Mouse (Mus musculus): ENCODE measurements at regions not wholly inside any gene's neighbourhood (a gene's known extent, or its start where the extent isn't known, plus 50 kb on each side); places are given as distances from the start of the nearest gene placed in this dataset.

GRCm38 (mm10) chr10:26434586-26434985 is 58.8 kb upstream of the L3mbtl3 start:
- no peaks in the 10 kb centered on the region for H3K27me3 ChIP-seq (ENCODE audit: insufficient read depth, low read length)
- ATAC-seq (ENCODE audit: insufficient read depth) (no peak), DNase-seq (no peak)
- no peaks in the 10 kb centered on the region for H3K36me3 ChIP-seq (ENCODE audit: insufficient read depth)
- no peak overlapping the region for H3K27ac ChIP-seq (ENCODE audit: low read depth)
- H3K4me1 ChIP-seq (ENCODE audit: insufficient read depth) = no peaks in the 10 kb centered on the region
- H3K9me3 ChIP-seq (ENCODE audit: low read depth, low read length) = no peaks in the 10 kb centered on the region
- H3K4me2 ChIP-seq = no peak overlapping the region
- no peak overlapping the region for H3K9ac ChIP-seq
- no peak overlapping the region for H3K4me3 ChIP-seq (ENCODE audit: low read depth, low read length)
- no peak for TF ChIP-seq CTCF (IDR thresholded peaks at IDR 0.05; ENCODE audit: low read depth)
- 92% methylated on average over 11 of the region's 11 CpGs for WGBS

- no peak overlapping the region for H3K9ac ChIP-seq
- 100% methylated on average over 1 of the region's 1 CpGs for WGBS
These were observed 64.9 kb upstream of the L3mbtl3 start for GRCm38 (mm10) chr10:26440720-26441119.

GRCm38 (mm10) chr10:26484311-26484710 is 108.5 kb upstream of the L3mbtl3 start:
- Histone ChIP-seq H3K9me3 (ENCODE audit: low read depth, low read length) (no peaks in the 10 kb centered on the region), H3K4me3 (ENCODE audit: low read depth, low read length) (no peak overlapping the region), H3K27ac (ENCODE audit: low read depth) (no peak overlapping the region), H3K27me3 (ENCODE audit: insufficient read depth, low read length) (no peaks in the 10 kb centered on the region), H3K4me2 (no peak overlapping the region), H3K9ac (no peak overlapping the region), H3K36me3 (ENCODE audit: insufficient read depth) (no peaks in the 10 kb centered on the region), H3K4me1 (ENCODE audit: insufficient read depth) (no peaks in the 10 kb centered on the region)
- no peak for TF ChIP-seq CTCF (IDR thresholded peaks at IDR 0.05; ENCODE audit: low read depth)
- no peak for DNase-seq
- ATAC-seq (ENCODE audit: insufficient read depth) = no peak
- 41% methylated on average over 4 of the region's 4 CpGs for WGBS

More at GRCm38 (mm10) chr10:26440720-26441119, 64.9 kb upstream of the L3mbtl3 start:
- no peaks in the 10 kb centered on the region for H3K36me3 ChIP-seq (ENCODE audit: insufficient read depth)
- H3K9me3 ChIP-seq (ENCODE audit: low read depth, low read length) = no peaks in the 10 kb centered on the region
- DNase-seq = no peak
- no peak for ATAC-seq (ENCODE audit: insufficient read depth)
- H3K4me2 ChIP-seq = no peak overlapping the region
- TF ChIP-seq CTCF (IDR thresholded peaks at IDR 0.05; ENCODE audit: low read depth) = no peak
- H3K27ac ChIP-seq (ENCODE audit: low read depth) = no peak overlapping the region
- H3K4me3 ChIP-seq (ENCODE audit: low read depth, low read length) = no peak overlapping the region
- H3K27me3 ChIP-seq (ENCODE audit: insufficient read depth, low read length) = no peaks in the 10 kb centered on the region
- no peaks in the 10 kb centered on the region for H3K4me1 ChIP-seq (ENCODE audit: insufficient read depth)

- Histone ChIP-seq H3K27me3 (ENCODE audit: insufficient read depth, low read length) (no peaks in the 10 kb centered on the region), H3K9me3 (ENCODE audit: low read depth, low read length) (no peaks in the 10 kb centered on the region), H3K36me3 (ENCODE audit: insufficient read depth) (no peaks in the 10 kb centered on the region), H3K9ac (no peak overlapping the region), H3K4me3 (ENCODE audit: low read depth, low read length) (no peak overlapping the region), H3K27ac (ENCODE audit: low read depth) (no peak overlapping the region), H3K4me1 (ENCODE audit: insufficient read depth) (no peaks in the 10 kb centered on the region), H3K4me2 (no peak overlapping the region)
- no peak for TF ChIP-seq CTCF (IDR thresholded peaks at IDR 0.05; ENCODE audit: low read depth)
- ATAC-seq (ENCODE audit: insufficient read depth) (no peak), DNase-seq (no peak)
- 91% methylated on average over 5 of the region's 5 CpGs for WGBS
These were observed 115.6 kb upstream of the L3mbtl3 start for GRCm38 (mm10) chr10:26491351-26491750.

GRCm38 (mm10) chr10:26492146-26492545 is 116.4 kb upstream of the L3mbtl3 start:
- DNase-seq = no peak
- Histone ChIP-seq H3K9me3 (ENCODE audit: low read depth, low read length) (no peaks in the 10 kb centered on the region), H3K4me1 (ENCODE audit: insufficient read depth) (no peaks in the 10 kb centered on the region), H3K27me3 (ENCODE audit: insufficient read depth, low read length) (no peaks in the 10 kb centered on the region), H3K27ac (ENCODE audit: low read depth) (no peak overlapping the region), H3K36me3 (ENCODE audit: insufficient read depth) (no peaks in the 10 kb centered on the region), H3K4me3 (ENCODE audit: low read depth, low read length) (no peak overlapping the region), H3K9ac (no peak overlapping the region), H3K4me2 (no peak overlapping the region)
- TF ChIP-seq CTCF (IDR thresholded peaks at IDR 0.05; ENCODE audit: low read depth) = no peak
- ATAC-seq (ENCODE audit: insufficient read depth) = no peak
- WGBS = 66% methylated on average over 11 of the region's 11 CpGs

GRCm38 (mm10) chr10:26492856-26493484 is 117.2 kb upstream of the L3mbtl3 start:
- no peak for TF ChIP-seq CTCF (IDR thresholded peaks at IDR 0.05; ENCODE audit: low read depth)
- DNase-seq (no peak), ATAC-seq (ENCODE audit: insufficient read depth) (no peak)
- no peaks in the 10 kb centered on the region for H3K4me1 ChIP-seq (ENCODE audit: insufficient read depth)
- H3K9ac ChIP-seq = no peak overlapping the region
- WGBS = 66% methylated on average over 13 of the region's 13 CpGs
- H3K4me2 ChIP-seq = no peak overlapping the region
- no peaks in the 10 kb centered on the region for H3K27me3 ChIP-seq (ENCODE audit: insufficient read depth, low read length)
- no peak overlapping the region for H3K27ac ChIP-seq (ENCODE audit: low read depth)
- H3K36me3 ChIP-seq (ENCODE audit: insufficient read depth) = no peaks in the 10 kb centered on the region
- no peaks in the 10 kb centered on the region for H3K9me3 ChIP-seq (ENCODE audit: low read depth, low read length)
- H3K4me3 ChIP-seq (ENCODE audit: low read depth, low read length) = no peak overlapping the region

- Histone ChIP-seq H3K4me2 (no peak overlapping the region), H3K9me3 (ENCODE audit: low read depth, low read length) (no peaks in the 10 kb centered on the region), H3K27ac (ENCODE audit: low read depth) (no peak overlapping the region), H3K27me3 (ENCODE audit: insufficient read depth, low read length) (no peaks in the 10 kb centered on the region), H3K9ac (no peak overlapping the region), H3K4me1 (ENCODE audit: insufficient read depth) (no peaks in the 10 kb centered on the region), H3K36me3 (ENCODE audit: insufficient read depth) (no peaks in the 10 kb centered on the region), H3K4me3 (ENCODE audit: low read depth, low read length) (no peak overlapping the region)
- WGBS = 91% methylated on average over 2 of the region's 2 CpGs
- no peak for ATAC-seq (ENCODE audit: insufficient read depth)
- no peak for DNase-seq
- TF ChIP-seq CTCF (IDR thresholded peaks at IDR 0.05; ENCODE audit: low read depth) = no peak
These were observed 118.0 kb upstream of the L3mbtl3 start for GRCm38 (mm10) chr10:26493801-26494200.

All from lung, embryonic 14.5 days (tissue).